Mouse (Mus musculus): Measurements from ENCODE around the gene Rfx1. TPM values are rescaled to one million over a fixed set of nuclear protein-coding genes. Genes with fewer than 3 reads are reported as not detected.

Gene Rfx1
- polyA plus RNA-seq (2015; fragmentation: Nextera tagmentation; extraction: Ambion mirVana), result 7.3 and 7.9 TPM in 2 replicates

DNA sequence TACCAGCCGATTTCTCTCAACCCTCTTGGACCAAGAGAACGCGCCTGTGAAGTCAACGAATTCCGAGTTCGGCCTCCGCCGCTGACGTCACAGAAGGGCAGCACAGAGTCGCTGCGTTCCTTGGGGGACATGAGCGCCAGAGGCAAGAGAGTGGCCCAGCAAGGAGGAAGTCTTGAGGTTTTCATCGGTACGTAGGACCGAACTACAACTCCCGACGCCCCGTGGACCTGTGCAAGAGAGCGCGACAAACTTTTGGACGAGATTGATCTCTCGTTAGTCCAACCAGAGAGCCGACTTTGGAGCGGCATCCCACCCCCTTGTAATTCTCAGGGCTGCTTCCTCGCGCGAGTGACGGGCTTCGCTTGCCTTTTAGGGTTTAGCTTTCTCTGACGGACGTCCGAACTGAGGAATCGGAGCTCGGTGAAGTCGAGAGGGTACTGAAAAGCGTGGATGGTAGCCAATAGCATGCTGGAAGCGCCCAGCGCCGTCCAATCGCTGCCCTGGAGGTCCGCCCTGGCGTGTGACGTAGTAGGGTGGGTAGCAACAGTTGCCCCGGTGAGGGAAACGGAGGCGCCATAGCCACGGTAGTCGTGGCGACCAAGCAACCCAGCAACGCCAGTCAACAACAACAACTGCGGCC lies at the start of gene Rfx1:
TSS of gene Rfx1 (plus strand) at position 544 of the 640 bp plus-strand sequence.
- Histone ChIP-seq H3K9me3 (no peaks in the 10 kb centered on the region), H3K4me2 (replicated peaks) (peak within 1 kb of the TSS; percentile 66), H3K4me1 (replicated peaks) (peaks cover 30% of the 10 kb centered on the region), H3K27me3 (replicated peaks) (no peaks in the 10 kb centered on the region), H3K36me3 (no peaks in the 10 kb centered on the region), H3K9ac (peak within 1 kb of the TSS; percentile 86), H3K4me3 (replicated peaks) (peak within 1 kb of the TSS; percentile 100), H3K27ac (peak within 1 kb of the TSS; percentile 97)
- ATAC-seq, result peak; percentile 98
- under 1% methylated on average over 51 of the region's 51 CpGs for WGBS

DNA sequence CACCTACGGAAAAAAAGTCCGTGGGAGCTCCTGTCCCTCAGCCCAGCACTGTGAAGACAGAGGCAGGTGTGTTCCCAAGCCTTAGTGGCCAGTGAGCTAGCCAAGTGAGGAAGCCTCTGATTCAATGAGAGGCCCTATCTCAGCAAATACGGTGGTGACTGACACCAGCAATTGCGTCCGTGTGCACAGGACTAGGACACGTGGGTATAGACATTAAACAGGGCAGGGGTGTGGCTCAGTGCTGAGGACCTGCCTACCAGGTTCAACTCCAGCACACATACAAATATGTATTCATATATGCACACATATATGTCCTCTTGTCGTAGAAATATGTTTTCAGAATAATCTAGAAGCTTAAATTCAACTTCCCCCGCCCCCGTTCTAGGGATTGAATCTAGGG lies 46.9 kb upstream of the Rfx1 start:
- Histone ChIP-seq H3K27ac (no peak overlapping the region), H3K9me3 (no peaks in the 10 kb centered on the region), H3K4me1 (replicated peaks) (peaks cover 32% of the 10 kb centered on the region), H3K4me3 (replicated peaks) (no peak overlapping the region), H3K4me2 (replicated peaks) (no peak overlapping the region), H3K9ac (no peak overlapping the region), H3K27me3 (replicated peaks) (0 out of 2 replicates have a peak, but pooled peaks cover 3% of the 10 kb centered on the region), H3K36me3 (no peaks in the 10 kb centered on the region)
- no peak; the same call in 1 of the 2 replicates for ATAC-seq
- 71% methylated on average over 9 of the region's 9 CpGs for WGBS

DNA sequence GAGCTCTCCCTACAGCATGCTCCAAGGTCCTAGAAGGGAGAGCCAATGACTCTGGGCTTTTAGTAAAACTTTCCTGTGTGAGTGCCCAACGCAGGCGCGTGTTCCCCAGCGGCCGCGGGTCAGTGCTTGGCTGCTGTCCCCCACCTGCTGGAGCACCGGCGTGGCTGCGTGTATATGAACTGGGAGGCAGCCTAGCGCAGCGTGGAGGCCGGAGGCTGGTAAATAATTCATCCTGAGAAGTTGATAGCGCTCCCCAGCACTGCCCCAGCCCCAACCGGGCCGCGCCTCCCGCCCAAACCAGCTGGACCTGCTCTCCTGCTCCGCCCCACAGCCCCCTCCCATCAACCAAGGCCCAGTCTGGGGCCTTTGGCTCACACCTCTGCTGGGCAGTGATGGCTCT lies 45.5 kb upstream of the Rfx1 start, which contains the start of gene Palm3:
TSS of gene Palm3 (plus strand) at position 376 of the 400 bp plus-strand sequence.
- Histone ChIP-seq H3K27me3 (replicated peaks) (0 out of 2 replicates have a peak, but pooled peaks cover 5% of the 10 kb centered on the region), H3K36me3 (no peaks in the 10 kb centered on the region), H3K4me3 (replicated peaks) (peak within 1 kb of the TSS; percentile 27), H3K9me3 (no peaks in the 10 kb centered on the region), H3K27ac (peak within 1 kb of the TSS; percentile 42), H3K9ac (no peak within 1 kb of the TSS), H3K4me2 (replicated peaks) (peak within 1 kb of the TSS; percentile 56), H3K4me1 (replicated peaks) (peaks cover 37% of the 10 kb centered on the region)
- peak; percentile 74 for ATAC-seq
- 6% methylated on average over 18 of the region's 18 CpGs for WGBS

DNA sequence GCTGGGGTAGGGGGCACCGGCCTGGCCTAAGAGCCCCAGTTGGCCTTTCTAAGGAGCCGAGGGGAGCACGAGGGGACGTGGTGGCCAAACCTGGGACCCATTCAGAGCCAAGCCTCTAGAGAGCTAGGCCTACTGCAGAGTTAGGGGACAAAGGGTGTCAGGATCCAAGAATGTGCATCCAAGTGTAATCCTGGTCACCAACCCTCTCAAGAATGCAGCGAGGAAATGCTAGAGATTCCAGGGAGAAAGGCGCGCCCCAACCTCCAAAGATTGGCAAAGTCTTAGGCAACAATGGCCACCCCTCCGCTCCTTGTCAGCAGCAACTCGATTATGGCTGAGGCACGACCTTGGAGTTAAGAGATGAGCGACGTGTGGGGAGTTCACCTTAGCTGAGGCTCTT lies 45.1 kb upstream of the Rfx1 start:
- peak; percentile 13; the same call in 1 of the 2 replicates for ATAC-seq
- Histone ChIP-seq H3K9me3 (no peaks in the 10 kb centered on the region), H3K4me1 (replicated peaks) (peaks cover 42% of the 10 kb centered on the region), H3K4me2 (replicated peaks) (peak overlapping the region; percentile 56), H3K27ac (peak overlapping the region; percentile 42), H3K4me3 (replicated peaks) (peak overlapping the region; percentile 27), H3K9ac (no peak overlapping the region), H3K27me3 (replicated peaks) (0 out of 2 replicates have a peak, but pooled peaks cover 5% of the 10 kb centered on the region), H3K36me3 (no peaks in the 10 kb centered on the region)
- WGBS, result 35% methylated on average over 12 of the region's 12 CpGs

DNA sequence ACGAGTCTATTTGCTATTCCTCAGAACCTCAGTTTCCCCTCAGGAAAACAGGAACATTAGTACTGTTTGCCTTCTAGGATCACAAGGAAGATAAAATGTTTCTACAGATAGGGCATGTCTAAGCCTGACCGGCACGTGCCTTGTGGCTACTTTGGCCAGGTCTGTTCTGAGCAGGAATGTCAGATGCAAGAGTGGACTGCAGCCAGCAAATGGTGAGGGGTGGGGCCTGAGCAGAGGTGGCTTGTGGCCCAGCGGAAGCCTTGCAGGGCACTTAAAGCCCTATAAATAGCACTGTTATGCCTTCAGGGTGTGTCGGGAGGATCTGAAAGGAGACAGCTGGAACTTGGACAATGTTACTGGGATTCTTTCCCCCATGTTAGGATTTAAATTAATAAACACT lies 43.5 kb upstream of the Rfx1 start:
- Histone ChIP-seq H3K9me3 (no peaks in the 10 kb centered on the region), H3K27me3 (replicated peaks) (peaks cover 8% of the 10 kb centered on the region; the same call in 1 of the 2 replicates), H3K4me2 (replicated peaks) (peak overlapping the region; percentile 56), H3K4me1 (replicated peaks) (peaks cover 47% of the 10 kb centered on the region), H3K4me3 (replicated peaks) (no peak overlapping the region), H3K27ac (peak overlapping the region; percentile 46; the same call in 1 of the 2 replicates), H3K9ac (no peak overlapping the region), H3K36me3 (no peaks in the 10 kb centered on the region)
- 6% methylated on average over 5 of the region's 5 CpGs for WGBS
- peak; percentile 34 for ATAC-seq

DNA sequence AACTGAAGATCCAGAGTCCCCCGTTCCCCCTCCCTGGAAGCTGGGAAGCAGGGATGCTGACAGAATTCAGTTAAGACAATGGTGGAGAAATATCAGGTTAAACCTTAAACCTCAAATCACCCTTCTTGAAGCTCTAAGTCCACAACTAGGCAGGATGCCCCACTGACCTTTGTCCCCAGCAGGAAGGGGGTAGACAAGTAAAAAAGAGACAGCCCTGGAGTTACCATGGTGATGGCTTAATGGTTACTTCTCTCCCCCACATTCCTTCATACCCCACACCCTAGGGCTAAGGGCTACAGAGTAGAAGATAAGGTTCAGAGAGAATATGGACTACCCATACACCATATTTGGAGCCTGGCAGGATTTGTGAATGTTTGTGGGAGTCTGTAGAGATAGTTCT lies 43.0 kb upstream of the Rfx1 start:
- Histone ChIP-seq H3K4me1 (replicated peaks) (peaks cover 47% of the 10 kb centered on the region), H3K9ac (no peak overlapping the region), H3K27ac (0 out of 2 replicates have a peak overlapping the region, but pooled peaks have one; percentile 17), H3K27me3 (replicated peaks) (peaks cover 8% of the 10 kb centered on the region; the same call in 1 of the 2 replicates), H3K4me3 (replicated peaks) (no peak overlapping the region), H3K36me3 (no peaks in the 10 kb centered on the region), H3K9me3 (no peaks in the 10 kb centered on the region), H3K4me2 (replicated peaks) (peak overlapping the region; percentile 56)
- WGBS, result 46% methylated on average over 1 of the region's 1 CpGs
- ATAC-seq, result peak; percentile 24; the same call in 1 of the 2 replicates

DNA sequence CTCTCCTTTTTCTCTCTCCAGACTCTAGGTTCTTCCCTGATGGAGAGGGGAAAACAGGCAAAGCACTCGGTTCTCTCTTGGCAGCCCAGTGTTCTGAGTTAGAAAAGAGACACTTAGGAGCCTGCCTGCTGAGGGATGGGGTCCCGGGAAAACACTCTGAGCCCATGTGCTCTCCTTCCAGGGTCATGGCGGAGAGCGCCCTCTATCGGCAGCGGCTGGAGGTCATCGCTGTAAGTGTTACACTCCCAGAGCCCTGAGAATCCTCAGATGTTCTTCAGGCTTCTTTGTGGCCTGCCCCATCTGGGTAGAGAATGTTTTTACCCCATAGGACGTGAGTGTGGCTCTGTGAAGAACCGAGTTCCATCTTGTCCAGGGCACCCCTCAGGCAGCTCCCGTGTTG lies 42.5 kb upstream of the Rfx1 start:
- Histone ChIP-seq H3K9ac (no peak overlapping the region), H3K9me3 (no peaks in the 10 kb centered on the region), H3K4me3 (replicated peaks) (no peak overlapping the region), H3K36me3 (no peaks in the 10 kb centered on the region), H3K27ac (0 out of 2 replicates have a peak overlapping the region, but pooled peaks have one; percentile 17), H3K4me2 (replicated peaks) (peak overlapping the region; percentile 56), H3K4me1 (replicated peaks) (peaks cover 47% of the 10 kb centered on the region), H3K27me3 (replicated peaks) (peaks cover 8% of the 10 kb centered on the region; the same call in 1 of the 2 replicates)
- ATAC-seq, result no peak
- WGBS, result 15% methylated on average over 10 of the region's 10 CpGs

DNA sequence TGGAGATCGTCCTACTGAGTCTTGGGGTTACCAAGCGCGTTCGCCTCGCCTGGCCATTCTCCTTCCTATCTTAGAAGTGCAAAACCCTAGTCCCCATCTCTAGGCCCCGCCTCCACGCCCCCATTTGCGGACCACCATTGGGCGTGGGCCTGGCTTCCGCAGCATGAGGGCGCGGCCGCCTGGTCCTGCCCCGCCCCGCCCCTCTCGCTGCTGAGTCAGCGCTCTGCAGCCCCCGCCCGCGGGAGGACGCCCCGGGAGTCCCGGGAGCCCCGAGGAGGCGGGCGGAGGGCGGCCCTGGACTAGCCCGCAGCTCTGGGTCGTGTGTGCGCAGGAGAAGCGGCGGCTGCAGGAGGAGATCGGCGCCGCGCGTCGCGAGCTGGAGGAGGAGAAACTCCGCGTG lies 40.8 kb upstream of the Rfx1 start:
- WGBS, result 6% methylated on average over 41 of the region's 41 CpGs
- H3K9ac ChIP-seq, result peak overlapping the region; percentile 41

DNA sequence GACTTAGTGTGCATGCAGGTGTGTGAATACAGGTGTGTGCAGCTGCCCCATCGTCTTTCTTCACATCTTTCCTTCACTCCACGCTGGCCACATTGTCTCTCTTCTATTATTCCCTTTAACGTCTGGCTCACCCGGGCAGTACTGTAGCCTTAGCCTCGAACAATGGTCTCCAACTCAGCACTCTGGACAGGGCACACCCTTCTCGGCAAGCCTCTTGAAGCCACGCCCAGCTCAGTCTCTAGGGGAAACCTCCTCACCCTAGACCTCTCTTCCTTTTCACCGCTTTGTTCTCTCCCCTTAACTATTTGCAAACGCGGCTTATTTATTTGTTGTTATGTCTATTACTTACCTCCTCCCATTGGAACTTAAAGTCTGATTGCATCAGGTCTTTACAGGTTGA lies 39.2 kb upstream of the Rfx1 start:
- Histone ChIP-seq H3K4me3 (replicated peaks) (no peak overlapping the region), H3K4me1 (replicated peaks) (peaks cover 32% of the 10 kb centered on the region), H3K4me2 (replicated peaks) (no peak overlapping the region), H3K36me3 (no peaks in the 10 kb centered on the region), H3K9me3 (no peaks in the 10 kb centered on the region), H3K27me3 (replicated peaks) (peaks cover 5% of the 10 kb centered on the region; the same call in 1 of the 2 replicates), H3K27ac (no peak overlapping the region), H3K9ac (no peak overlapping the region)
- 21% methylated on average over 10 of the region's 10 CpGs for WGBS
- no peak for ATAC-seq

More for the DNA sequence above, 40.8 kb upstream of the Rfx1 start:
- ATAC-seq, result peak; percentile 44
- Histone ChIP-seq H3K4me2 (replicated peaks) (peak overlapping the region; percentile 89), H3K9me3 (no peaks in the 10 kb centered on the region), H3K36me3 (no peaks in the 10 kb centered on the region), H3K4me3 (replicated peaks) (peak overlapping the region; percentile 43), H3K27ac (no peak overlapping the region), H3K27me3 (replicated peaks) (peaks cover 7% of the 10 kb centered on the region; the same call in 1 of the 2 replicates), H3K4me1 (replicated peaks) (peaks cover 41% of the 10 kb centered on the region)

DNA sequence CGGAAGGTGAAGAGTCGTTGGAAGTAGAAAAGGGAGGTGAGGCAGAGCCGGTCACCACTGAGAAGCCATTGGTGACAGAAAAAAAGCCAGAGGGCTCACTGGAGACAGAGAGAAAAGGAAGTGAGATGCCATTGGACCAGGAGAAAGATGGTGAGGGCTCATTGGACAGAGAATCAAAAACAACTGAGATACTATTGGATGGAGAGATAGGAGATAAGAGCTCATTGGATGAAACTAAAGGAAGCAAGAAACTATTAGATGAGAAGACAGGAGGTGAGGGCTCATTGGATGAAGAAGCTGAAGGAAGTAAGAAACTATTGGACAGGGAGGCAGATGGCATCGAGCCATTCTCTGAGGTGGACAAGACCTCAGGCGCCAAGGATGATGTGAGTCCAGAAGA lies 37.4 kb upstream of the Rfx1 start:
- Histone ChIP-seq H3K36me3 (no peaks in the 10 kb centered on the region), H3K27ac (no peak overlapping the region), H3K4me3 (replicated peaks) (no peak overlapping the region), H3K4me1 (replicated peaks) (peaks cover 16% of the 10 kb centered on the region; the same call in 1 of the 2 replicates), H3K4me2 (replicated peaks) (no peak overlapping the region), H3K27me3 (replicated peaks) (peaks cover 5% of the 10 kb centered on the region; the same call in 1 of the 2 replicates), H3K9ac (no peak overlapping the region), H3K9me3 (no peaks in the 10 kb centered on the region)
- ATAC-seq, result no peak
- 84% methylated on average over 5 of the region's 5 CpGs for WGBS

DNA sequence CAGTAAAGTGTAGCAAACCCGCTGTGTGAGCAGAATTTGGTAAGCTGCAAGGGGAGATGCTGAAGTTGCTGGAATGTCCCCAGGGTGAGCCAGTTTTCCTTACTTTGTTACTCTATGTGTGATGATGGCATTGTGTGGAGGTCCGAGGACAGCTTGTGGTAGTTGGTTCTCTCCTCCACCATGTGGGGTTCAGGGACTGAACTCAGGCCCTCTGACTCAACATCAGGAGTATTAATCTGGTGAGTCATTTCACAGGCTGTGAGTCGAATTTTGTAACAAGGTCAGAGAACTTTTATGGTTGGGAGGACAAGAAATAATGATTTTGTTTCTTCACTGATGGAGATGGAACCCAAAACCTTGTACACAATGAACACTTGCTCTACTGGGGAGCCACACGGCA lies 33.9 kb upstream of the Rfx1 start:
- H3K36me3 ChIP-seq, result no peaks in the 10 kb centered on the region
- no peak overlapping the region for H3K27ac ChIP-seq
- no peak overlapping the region for H3K9ac ChIP-seq
- H3K4me2 ChIP-seq (replicated peaks), result no peak overlapping the region
- H3K4me3 ChIP-seq (replicated peaks), result no peak overlapping the region
- no peaks in the 10 kb centered on the region for H3K9me3 ChIP-seq
- 0 out of 2 replicates have a peak, but pooled peaks cover 2% of the 10 kb centered on the region for H3K27me3 ChIP-seq (replicated peaks)
- WGBS, result 75% methylated on average over 4 of the region's 4 CpGs
- ATAC-seq, result no peak
- no peaks in the 10 kb centered on the region for H3K4me1 ChIP-seq (replicated peaks)

DNA sequence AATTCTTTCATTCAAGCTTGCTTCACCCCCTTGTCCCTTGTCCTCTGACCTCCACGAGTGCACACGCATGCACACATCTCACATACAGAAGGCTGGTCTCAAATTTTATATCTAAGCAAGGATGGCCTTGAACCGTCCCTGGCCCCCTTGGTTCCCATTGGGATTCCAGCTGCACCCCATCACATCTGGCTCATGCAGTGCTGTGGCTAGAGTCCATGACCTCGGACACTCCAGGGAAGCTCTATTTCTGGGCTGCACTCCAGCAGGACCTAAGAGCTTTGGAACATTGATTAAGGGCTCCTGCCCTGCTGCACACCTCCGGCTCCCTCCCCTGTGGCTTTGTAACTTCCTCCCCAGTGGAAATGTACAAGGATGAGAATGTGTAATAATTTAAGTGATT lies 28.6 kb upstream of the Rfx1 start:
- H3K27ac ChIP-seq, result no peak overlapping the region
- 60% methylated on average over 5 of the region's 5 CpGs for WGBS
- no peak for ATAC-seq
- no peak overlapping the region for H3K9ac ChIP-seq
- no peak overlapping the region for H3K4me3 ChIP-seq (replicated peaks)
- no peak overlapping the region for H3K4me2 ChIP-seq (replicated peaks)
- peaks cover 5% of the 10 kb centered on the region; the same call in 1 of the 2 replicates for H3K4me1 ChIP-seq (replicated peaks)
- no peaks in the 10 kb centered on the region for H3K9me3 ChIP-seq
- H3K36me3 ChIP-seq, result no peaks in the 10 kb centered on the region
- H3K27me3 ChIP-seq (replicated peaks), result peaks cover 15% of the 10 kb centered on the region
